Mouse (Mus musculus): Measurements from ENCODE around the gene Gps2. TPM values are rescaled to one million over a fixed set of nuclear protein-coding genes. Genes with fewer than 3 reads are reported as not detected.

Gps2 gene
- total and polyA plus RNA-seq, 3 experiments, result 78.0 to 113 TPM; not detected in 1

GRCm38 (mm10) chr11:69961841-69962240 is 48.2 kb downstream of the Gps2 start:
- no peak overlapping the region for H3K9ac ChIP-seq (ENCODE audit: control insufficient read depth, low read depth, low read length, poor library complexity, severe bottlenecking)
- no peak overlapping the region for H3K27ac ChIP-seq (ENCODE audit: control insufficient read depth, low read depth, low read length)
- H3K79me2 ChIP-seq (ENCODE audit: control insufficient read depth, insufficient read depth, low read length, poor library complexity), result no peaks in the 10 kb centered on the region
- peak; percentile 47 for DNase-seq (ENCODE audit: low read depth, low spot score)
- 0 out of 4 replicates have a peak, but pooled peaks cover 0 to 3% of the 10 kb centered on the region in 2 experiments for H3K27me3 ChIP-seq (ENCODE audit: control insufficient read depth in 1 of 2, insufficient read depth in 2 of 2, low read length in 2 of 2)
- peaks cover 0 to 2% of the 10 kb centered on the region in 2 experiments; a peak in 2 of 4 replicates for H3K36me3 ChIP-seq (ENCODE audit: control insufficient read depth in 1 of 2, insufficient read depth in 2 of 2, low read length in 2 of 2)
- no peaks in the 10 kb centered on the region for H3K9me3 ChIP-seq (replicated peaks; ENCODE audit: insufficient read depth, low read length)
- no peak for TF ChIP-seq GABPA (IDR thresholded peaks at IDR 0.05; ENCODE audit: low read depth, low read length)
- no peak for TF ChIP-seq ZC3H11A (IDR thresholded peaks at IDR 0.05; ENCODE audit: low read depth, low read length)
- TF ChIP-seq POLR2AphosphoS5 (IDR thresholded peaks at IDR 0.05; ENCODE audit: borderline replicate concordance, low read depth, low read length), result no peak
- no peak for TF ChIP-seq TAL1 (IDR thresholded peaks at IDR 0.05; ENCODE audit: low read length)
- TF ChIP-seq NRF1 (IDR thresholded peaks at IDR 0.05; ENCODE audit: insufficient read depth, low read depth, low read length, poor library complexity, severe bottlenecking), result no peak
- TF ChIP-seq UBTF (IDR thresholded peaks at IDR 0.05; ENCODE audit: borderline replicate concordance, insufficient read depth, low read depth, low read length), result no peak
- TF ChIP-seq HCFC1 (IDR thresholded peaks at IDR 0.05; ENCODE audit: low read depth, low read length), result no peak
- TF ChIP-seq GATA1 (IDR thresholded peaks at IDR 0.05; ENCODE audit: low read depth, low read length), result no peak
- TF ChIP-seq CHD2 (IDR thresholded peaks at IDR 0.05; ENCODE audit: low read length), result no peak
- no peak for TF ChIP-seq USF1 (IDR thresholded peaks at IDR 0.05; ENCODE audit: low read depth, low read length)
- TF ChIP-seq CHD1 (IDR thresholded peaks at IDR 0.05; ENCODE audit: low read depth, low read length), result no peak
- no peak for TF ChIP-seq JUND (IDR thresholded peaks at IDR 0.05; ENCODE audit: low read depth, low read length)
- peaks cover 0 to 8% of the 10 kb centered on the region in 2 experiments; a peak in 3 of 4 replicates for H3K4me1 ChIP-seq (ENCODE audit: control insufficient read depth in 1 of 2, insufficient read depth in 2 of 2, low read length in 2 of 2)
- H3K4me3 ChIP-seq (ENCODE audit: control insufficient read depth in 1 of 2, insufficient read depth in 1 of 2, low read depth in 2 of 2, low read length in 2 of 2), result no peak overlapping the region

- H3K27ac ChIP-seq (ENCODE audit: control insufficient read depth, low read depth, low read length), result no peak within 1 kb of the TSS
- H3K4me1 ChIP-seq (ENCODE audit: control insufficient read depth in 1 of 2, insufficient read depth in 2 of 2, low read length in 2 of 2), result peaks cover 0 to 10% of the 10 kb centered on the region in 2 experiments; a peak in 3 of 4 replicates
- no peaks in the 10 kb centered on the region for H3K27me3 ChIP-seq (ENCODE audit: control insufficient read depth in 1 of 2, insufficient read depth in 2 of 2, low read length in 2 of 2)
- no peak within 1 kb of the TSS for H3K4me3 ChIP-seq (ENCODE audit: control insufficient read depth in 1 of 2, insufficient read depth in 1 of 2, low read depth in 2 of 2, low read length in 2 of 2)
- H3K9me3 ChIP-seq (replicated peaks; ENCODE audit: insufficient read depth, low read length), result no peaks in the 10 kb centered on the region
- H3K79me2 ChIP-seq (ENCODE audit: control insufficient read depth, insufficient read depth, low read length, poor library complexity), result no peaks in the 10 kb centered on the region
- H3K36me3 ChIP-seq (ENCODE audit: control insufficient read depth in 1 of 2, insufficient read depth in 2 of 2, low read length in 2 of 2), result peaks cover 3 to 4% of the 10 kb centered on the region in 2 experiments
- H3K9ac ChIP-seq (ENCODE audit: control insufficient read depth, low read depth, low read length, poor library complexity, severe bottlenecking), result no peak within 1 kb of the TSS
- no peak for DNase-seq (ENCODE audit: low read depth, low spot score)
- no peak for TF ChIP-seq MXI1 (IDR thresholded peaks at IDR 0.05; ENCODE audit: low read depth, low read length)
- no peak for TF ChIP-seq RAD21 (IDR thresholded peaks at IDR 0.05; ENCODE audit: low read depth, low read length)
- TF ChIP-seq E2F4 (IDR thresholded peaks at IDR 0.05; ENCODE audit: borderline replicate concordance, low read depth, low read length), result no peak
- no peak for TF ChIP-seq MYB (IDR thresholded peaks at IDR 0.05; ENCODE audit: low read depth, low read length)
- TF ChIP-seq MAX (IDR thresholded peaks at IDR 0.05; ENCODE audit: low read length), result no peak
- no peak for TF ChIP-seq MYC (IDR thresholded peaks at IDR 0.05; ENCODE audit: low read depth, low read length)
- no peak for TF ChIP-seq MAFK (IDR thresholded peaks at IDR 0.05; ENCODE audit: borderline replicate concordance, low read depth, low read length)
- TF ChIP-seq SIN3A (IDR thresholded peaks at IDR 0.05; ENCODE audit: low read length), result no peak
- no peak for TF ChIP-seq NRF1 (IDR thresholded peaks at IDR 0.05; ENCODE audit: insufficient read depth, low read depth, low read length, poor library complexity, severe bottlenecking)
- TF ChIP-seq MEF2A (IDR thresholded peaks at IDR 0.05; ENCODE audit: extremely low read depth, insufficient replicate concordance, low read depth, low read length, poor library complexity, severe bottlenecking), result no peak
- TF ChIP-seq TCF12 (IDR thresholded peaks at IDR 0.05; ENCODE audit: low read depth, low read length), result no peak
- TF ChIP-seq POLR2AphosphoS5 (IDR thresholded peaks at IDR 0.05; ENCODE audit: borderline replicate concordance, low read depth, low read length), result no peak
- no peak for TF ChIP-seq BHLHE40 (IDR thresholded peaks at IDR 0.05; ENCODE audit: borderline replicate concordance, low read depth, low read length)
- no peak for TF ChIP-seq TBP (IDR thresholded peaks at IDR 0.05; ENCODE audit: low read depth, low read length)
- no peak for TF ChIP-seq ELF1 (IDR thresholded peaks at IDR 0.05; ENCODE audit: low read depth, low read length)
- TF ChIP-seq CHD1 (IDR thresholded peaks at IDR 0.05; ENCODE audit: low read depth, low read length), result no peak
- TF ChIP-seq GATA1 (IDR thresholded peaks at IDR 0.05; ENCODE audit: low read depth, low read length), result no peak
- TF ChIP-seq EP300 (IDR thresholded peaks at IDR 0.05; ENCODE audit: low read depth in 1 of 2, low read length in 2 of 2), result no peak
These were observed 51.1 kb downstream of the Gps2 start, which contains the start of gene Cldn7 for GRCm38 (mm10) chr11:69964650-69965270. Cldn7 (plus strand) TSS chr11:69964779.

All from MEL (cell line).